Mouse (Mus musculus) olfactory bulb, adult 2 months (tissue): ENCODE data around the gene 1700025G04Rik.

ENCODE experiments used
- CTCF ChIP-seq: fragments of 200-500 bp; IDR thresholded peaks from 2 replicates; pipeline ENCODE4 v1.5.1; 2012; ENCODE audit warnings: low read depth, mild to moderate bottlenecking, low read length, moderate library complexity; ENCODE audit not compliant: insufficient read depth
- POLR2A ChIP-seq: fragments of 200-500 bp; IDR thresholded peaks from 2 replicates; pipeline ENCODE4 v1.6.1; 2012; ENCODE audit warnings: mild to moderate bottlenecking, low read depth, low read length, moderate library complexity; ENCODE audit not compliant: insufficient read depth

DNA sequence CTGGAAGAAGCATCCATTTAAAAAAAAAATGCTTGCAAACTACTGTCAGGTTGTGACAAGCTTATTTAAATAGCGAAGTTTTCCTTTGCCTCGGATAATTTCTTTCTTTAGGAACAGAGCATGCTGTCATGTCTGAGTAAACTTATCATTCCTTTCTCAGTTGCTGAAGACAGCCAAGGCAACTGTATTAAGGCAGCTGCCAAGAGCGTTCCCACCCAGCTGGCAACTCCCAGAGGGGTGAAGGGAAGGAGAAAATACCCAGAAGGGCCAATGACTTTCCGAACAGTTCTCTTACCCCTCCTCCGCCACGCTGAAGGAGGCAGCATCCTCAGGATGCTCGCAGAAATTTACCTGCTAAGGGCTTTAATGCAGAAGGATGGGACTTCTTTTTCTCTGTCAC, 164.2 kb downstream of the 1700025G04Rik start:
- no peak for TF ChIP-seq CTCF
- no peak for TF ChIP-seq POLR2A
